Mouse (Mus musculus) embryonic facial prominence, embryonic 13.5 days (tissue): ENCODE measurements around the gene Acadm. TPM values are rescaled to one million over a fixed set of nuclear protein-coding genes. Genes with fewer than 3 reads are reported as not detected.

ENCODE experiments used
- ATAC-seq: fragments of 200-750 bp; cut with Nextera tagmentation; 2 replicates; pipeline ENCODE4 v1.8.0; 2017; ENCODE audit warnings: low read depth; ENCODE audit not compliant: insufficient number of reproducible peaks, insufficient read depth, low FRiP score, low TSS enrichment
- H3K27ac ChIP-seq: fragments of 300-500 bp; sonication (generic); 2 replicates; pipeline ENCODE4 v1.5.1; 2015; ENCODE audit warnings: moderate library complexity, mild to moderate bottlenecking, inconsistent platforms
- H3K27me3 ChIP-seq: fragments of 300-500 bp; sonication (generic); 2 replicates; pipeline ENCODE4 v1.6.1; 2015; ENCODE audit warnings: mild to moderate bottlenecking, inconsistent platforms
- H3K36me3 ChIP-seq: fragments of 300-500 bp; sonication (generic); 2 replicates; pipeline ENCODE4 v1.6.1; 2015; ENCODE audit warnings: mild to moderate bottlenecking, inconsistent platforms
- H3K4me1 ChIP-seq: fragments of 300-500 bp; sonication (generic); 2 replicates; pipeline ENCODE4 v1.6.1; 2015; ENCODE audit warnings: inconsistent platforms
- H3K4me2 ChIP-seq: fragments of 300-500 bp; sonication (generic); 2 replicates; pipeline ENCODE4 v1.6.1; 2015; ENCODE audit warnings: moderate library complexity, mild to moderate bottlenecking, inconsistent platforms
- H3K4me3 ChIP-seq: fragments of 300-500 bp; sonication (generic); 2 replicates; pipeline ENCODE4 v1.5.1; 2015; ENCODE audit warnings: mild to moderate bottlenecking, inconsistent platforms
- H3K9ac ChIP-seq: fragments of 300-500 bp; sonication (generic); 2 replicates; pipeline ENCODE4 v1.6.1; 2015; ENCODE audit warnings: mild to moderate bottlenecking, inconsistent platforms
- H3K9me3 ChIP-seq: fragments of 300-500 bp; sonication (generic); 2 replicates; pipeline ENCODE4 v1.6.1; 2016; ENCODE audit warnings: inconsistent platforms
- WGBS: fragments of 180-500 bp; shearing (Covaris S2); methylation state at CpG from one replicate; pipeline ENCODE4 v1.1.7; 2015; ENCODE audit warnings: mixed read lengths; 5-methylcytosine and 5-hydroxymethylcytosine counted together
- polyA plus RNA-seq: library from polyadenylated mRNA; unstranded; fragments of >200 nt; fragmentation: Nextera tagmentation; extraction: Ambion mirVana; gene quantifications from 2 replicates; pipeline ENCODE4 v1.2.1, GENCODE M21; 2015

Gene Acadm
- polyA plus RNA-seq, 1 experiment from 2014 or later: 65.6 TPM

DNA sequence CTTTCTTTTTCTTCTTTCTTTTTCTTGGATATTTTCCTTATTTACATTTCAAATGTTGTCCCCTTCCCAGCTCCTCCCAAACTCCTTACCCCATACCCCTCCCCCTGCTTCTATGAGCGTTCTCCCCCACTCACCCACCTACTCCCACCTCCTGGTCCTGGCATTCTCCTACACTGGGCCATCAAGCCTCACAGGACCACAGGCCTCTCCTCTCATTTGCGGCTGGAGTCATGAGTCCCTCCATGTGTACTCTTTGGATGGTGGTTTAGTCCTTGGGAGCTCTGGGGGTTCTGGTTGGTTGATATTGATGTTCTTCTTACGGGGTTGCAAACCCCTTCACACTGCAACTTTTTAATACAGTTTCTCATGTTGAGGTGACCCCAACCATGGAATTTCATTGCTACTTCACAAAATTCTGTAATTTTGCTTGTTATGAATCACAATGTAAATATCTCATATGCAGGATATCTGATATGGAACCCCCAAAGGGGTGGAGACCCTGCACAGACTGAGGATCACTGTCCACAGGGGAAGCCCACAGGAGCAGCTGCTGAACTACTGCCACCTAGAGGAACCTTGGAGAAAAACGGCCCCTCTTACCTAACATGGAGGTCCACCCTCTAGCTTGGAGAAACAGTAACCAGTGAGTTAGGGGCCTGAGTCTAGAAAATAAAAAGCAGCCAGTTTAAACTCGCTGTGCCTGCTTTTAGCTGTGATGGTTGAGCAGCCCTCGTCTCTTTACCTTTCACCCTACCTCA, 17.4 kb upstream of the Acadm start:
- no peak for ATAC-seq

GRCm38 (mm10) chr3:153960884-153961283, 16.5 kb upstream of the Acadm start:
- Histone ChIP-seq H3K4me2 (no peak overlapping the region), H3K36me3 (no peaks in the 10 kb centered on the region), H3K4me1 (no peaks in the 10 kb centered on the region), H3K4me3 (no peak overlapping the region), H3K27me3 (no peaks in the 10 kb centered on the region), H3K9ac (no peak overlapping the region), H3K27ac (no peak overlapping the region), H3K9me3 (0 out of 2 replicates have a peak, but pooled peaks cover 2% of the 10 kb centered on the region)
- WGBS: 86% methylated on average over 2 of the region's 2 CpGs
- ATAC-seq: 0 out of 2 replicates have a peak, but pooled peaks have one; percentile 29

More for the DNA sequence above, 17.4 kb upstream of the Acadm start:
- H3K4me1 ChIP-seq: no peaks in the 10 kb centered on the region
- no peak overlapping the region for H3K9ac ChIP-seq
- no peak overlapping the region for H3K4me3 ChIP-seq
- 76% methylated on average over 6 of the region's 6 CpGs for whole genome bisulfite sequencing
- H3K27ac ChIP-seq: no peak overlapping the region
- no peaks in the 10 kb centered on the region for H3K36me3 ChIP-seq
- H3K27me3 ChIP-seq: no peaks in the 10 kb centered on the region
- no peak overlapping the region for H3K4me2 ChIP-seq
- 0 out of 2 replicates have a peak, but pooled peaks cover 2% of the 10 kb centered on the region for H3K9me3 ChIP-seq

GRCm38 (mm10) chr3:153959731-153960207, 15.3 kb upstream of the Acadm start:
- no peak overlapping the region for H3K27ac ChIP-seq
- no peak overlapping the region for H3K4me2 ChIP-seq
- no peaks in the 10 kb centered on the region for H3K36me3 ChIP-seq
- WGBS: 86% methylated on average over 9 of the region's 9 CpGs
- no peak overlapping the region for H3K4me3 ChIP-seq
- no peaks in the 10 kb centered on the region for H3K27me3 ChIP-seq
- no peaks in the 10 kb centered on the region for H3K4me1 ChIP-seq
- H3K9ac ChIP-seq: no peak overlapping the region
- H3K9me3 ChIP-seq: 0 out of 2 replicates have a peak, but pooled peaks cover 2% of the 10 kb centered on the region
- no peak for ATAC-seq

DNA sequence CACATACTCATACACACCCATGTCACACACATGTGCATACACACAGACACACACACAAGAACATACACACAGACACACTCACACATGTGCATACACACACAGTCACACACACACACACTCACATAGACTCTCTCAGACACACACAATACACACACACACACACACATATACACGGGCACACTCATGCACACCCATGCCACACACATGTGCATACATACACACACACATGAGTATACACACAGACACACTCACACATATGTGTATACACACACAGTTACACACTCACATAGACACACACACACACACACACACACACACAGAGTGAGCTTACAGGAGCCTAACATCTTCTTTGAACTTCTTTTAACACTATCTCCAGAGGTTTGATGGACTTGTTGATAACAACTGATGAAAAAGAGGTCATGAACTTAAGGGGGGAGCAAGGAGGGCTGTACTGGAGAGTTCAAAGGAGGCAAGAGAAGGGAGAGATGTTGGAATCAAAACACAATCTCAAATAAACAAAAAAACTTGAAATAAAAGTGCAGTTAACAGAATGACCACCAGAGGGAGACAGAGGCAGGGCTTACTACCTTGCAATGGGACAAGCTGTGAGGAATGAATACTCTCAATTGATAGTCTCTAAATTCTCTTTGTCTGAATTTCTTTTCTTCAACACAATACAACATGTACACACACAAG, 14.8 kb upstream of the Acadm start:
- Histone ChIP-seq H3K36me3 (no peaks in the 10 kb centered on the region), H3K27me3 (no peaks in the 10 kb centered on the region), H3K4me2 (no peak overlapping the region), H3K4me3 (no peak overlapping the region), H3K9me3 (0 out of 2 replicates have a peak, but pooled peaks cover 2% of the 10 kb centered on the region), H3K9ac (no peak overlapping the region), H3K27ac (no peak overlapping the region), H3K4me1 (no peaks in the 10 kb centered on the region)
- 93% methylated on average over 1 of the region's 1 CpGs for WGBS
- no peak for ATAC-seq

DNA sequence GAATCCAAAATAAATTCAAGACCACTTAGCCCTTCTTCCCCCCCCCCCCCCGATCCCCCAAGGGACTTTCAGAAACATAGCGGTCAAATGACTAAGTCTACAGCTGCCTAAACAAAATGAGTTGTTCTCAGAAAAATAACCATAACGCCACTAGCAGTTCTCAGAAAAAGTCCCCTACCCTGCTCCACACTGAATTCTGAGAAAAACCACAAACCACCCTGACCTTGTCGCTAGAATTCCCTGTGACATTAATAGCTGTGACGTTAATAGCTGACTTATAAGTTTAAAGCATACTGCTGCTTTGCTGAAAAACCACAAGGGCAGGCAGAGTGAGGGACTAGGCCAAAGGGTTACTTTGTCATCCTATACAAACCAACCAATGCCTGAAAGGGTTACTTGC, 13.5 kb upstream of the Acadm start:
- H3K4me3 ChIP-seq: no peak overlapping the region
- H3K36me3 ChIP-seq: no peaks in the 10 kb centered on the region
- H3K27ac ChIP-seq: no peak overlapping the region
- ATAC-seq: no peak
- 80% methylated on average over 5 of the region's 5 CpGs for WGBS
- no peak overlapping the region for H3K9ac ChIP-seq
- 0 out of 2 replicates have a peak, but pooled peaks cover 2% of the 10 kb centered on the region for H3K9me3 ChIP-seq
- H3K27me3 ChIP-seq: no peaks in the 10 kb centered on the region
- no peak overlapping the region for H3K4me2 ChIP-seq
- no peaks in the 10 kb centered on the region for H3K4me1 ChIP-seq

DNA sequence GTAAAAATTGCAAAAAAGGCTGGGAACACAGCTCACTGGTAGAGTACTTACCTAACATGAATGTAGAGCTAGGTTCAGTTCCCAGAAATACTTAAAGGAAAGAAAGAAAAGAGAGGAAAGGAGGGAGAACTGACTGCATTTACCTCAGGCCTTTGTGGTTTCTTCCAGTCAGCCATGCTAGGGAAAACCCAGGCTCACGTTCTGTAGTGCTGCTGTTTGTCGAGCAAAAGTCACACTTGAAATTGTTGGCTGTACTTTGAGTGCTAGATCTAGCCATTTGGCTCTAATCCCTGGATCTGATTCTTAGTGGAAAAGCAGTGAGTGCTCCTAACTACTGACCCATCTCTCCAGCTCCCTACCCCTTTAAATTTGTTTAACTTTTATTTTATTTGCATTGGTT, 3.7 kb upstream of the Acadm start:
- WGBS: 72% methylated on average over 2 of the region's 2 CpGs
- Histone ChIP-seq H3K4me2 (no peak overlapping the region), H3K4me1 (peaks cover 6% of the 10 kb centered on the region; the same call in 1 of the 2 replicates), H3K4me3 (no peak overlapping the region), H3K27ac (no peak overlapping the region), H3K9me3 (no peaks in the 10 kb centered on the region), H3K27me3 (no peaks in the 10 kb centered on the region), H3K9ac (no peak overlapping the region), H3K36me3 (no peaks in the 10 kb centered on the region)
- ATAC-seq: no peak

- H3K27ac ChIP-seq: no peak overlapping the region
- WGBS: 76% methylated on average over 4 of the region's 4 CpGs
- H3K9ac ChIP-seq: no peak overlapping the region
- ATAC-seq: no peak
- no peaks in the 10 kb centered on the region for H3K27me3 ChIP-seq
- no peaks in the 10 kb centered on the region for H3K36me3 ChIP-seq
- no peaks in the 10 kb centered on the region for H3K9me3 ChIP-seq
- H3K4me2 ChIP-seq: no peak overlapping the region
- no peak overlapping the region for H3K4me3 ChIP-seq
- peaks cover 15% of the 10 kb centered on the region for H3K4me1 ChIP-seq
These were observed 2.8 kb upstream of the Acadm start for GRCm38 (mm10) chr3:153947271-153947670.

- H3K9ac ChIP-seq: peak overlapping the region; percentile 85
- no peaks in the 10 kb centered on the region for H3K9me3 ChIP-seq
- no peaks in the 10 kb centered on the region for H3K27me3 ChIP-seq
- peak; percentile 33 for ATAC-seq
- H3K36me3 ChIP-seq: peaks cover 12% of the 10 kb centered on the region; the same call in 1 of the 2 replicates
- peak overlapping the region; percentile 86 for H3K4me3 ChIP-seq
- H3K4me1 ChIP-seq: peaks cover 15% of the 10 kb centered on the region
- H3K4me2 ChIP-seq: peak overlapping the region; percentile 74
- under 1% methylated on average over 19 of the region's 19 CpGs for WGBS
- H3K27ac ChIP-seq: peak overlapping the region; percentile 89
These were observed 514 bp downstream of the Acadm start for GRCm38 (mm10) chr3:153943901-153944334.

- no peak overlapping the region for H3K9ac ChIP-seq
- peaks cover 15% of the 10 kb centered on the region for H3K4me1 ChIP-seq
- ATAC-seq: no peak
- peaks cover 20% of the 10 kb centered on the region for H3K36me3 ChIP-seq
- no peaks in the 10 kb centered on the region for H3K9me3 ChIP-seq
- no peaks in the 10 kb centered on the region for H3K27me3 ChIP-seq
- peak overlapping the region; percentile 74 for H3K4me2 ChIP-seq
- WGBS: 21% methylated on average over 12 of the region's 12 CpGs
- peak overlapping the region; percentile 86 for H3K4me3 ChIP-seq
- peak overlapping the region; percentile 89 for H3K27ac ChIP-seq
These were observed 1.3 kb downstream of the Acadm start for GRCm38 (mm10) chr3:153943003-153943640.

DNA sequence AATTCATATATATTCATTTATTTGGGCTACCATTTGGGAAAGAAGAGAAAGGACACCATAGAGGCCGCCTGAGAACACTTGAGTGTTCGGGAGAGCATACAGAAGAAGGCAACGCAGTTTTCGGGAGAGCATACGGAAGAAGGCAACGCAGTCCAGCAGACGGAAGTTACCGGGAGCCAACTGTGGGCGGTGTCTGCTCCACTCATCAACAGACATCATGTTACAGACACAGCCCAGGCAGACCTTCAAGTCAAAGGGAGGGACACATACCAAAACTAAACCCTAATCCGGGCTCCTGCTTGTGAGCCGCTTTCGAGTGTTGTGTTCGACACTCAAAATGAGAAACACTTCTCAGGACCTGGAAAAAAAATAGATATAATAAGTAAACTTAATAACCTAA, 2.8 kb downstream of the Acadm start:
- Histone ChIP-seq H3K27me3 (no peaks in the 10 kb centered on the region), H3K27ac (no peak overlapping the region), H3K9ac (no peak overlapping the region), H3K4me2 (no peak overlapping the region), H3K36me3 (peaks cover 34% of the 10 kb centered on the region), H3K9me3 (no peaks in the 10 kb centered on the region), H3K4me1 (peaks cover 15% of the 10 kb centered on the region), H3K4me3 (no peak overlapping the region)
- ATAC-seq: no peak
- 90% methylated on average over 13 of the region's 13 CpGs for WGBS

DNA sequence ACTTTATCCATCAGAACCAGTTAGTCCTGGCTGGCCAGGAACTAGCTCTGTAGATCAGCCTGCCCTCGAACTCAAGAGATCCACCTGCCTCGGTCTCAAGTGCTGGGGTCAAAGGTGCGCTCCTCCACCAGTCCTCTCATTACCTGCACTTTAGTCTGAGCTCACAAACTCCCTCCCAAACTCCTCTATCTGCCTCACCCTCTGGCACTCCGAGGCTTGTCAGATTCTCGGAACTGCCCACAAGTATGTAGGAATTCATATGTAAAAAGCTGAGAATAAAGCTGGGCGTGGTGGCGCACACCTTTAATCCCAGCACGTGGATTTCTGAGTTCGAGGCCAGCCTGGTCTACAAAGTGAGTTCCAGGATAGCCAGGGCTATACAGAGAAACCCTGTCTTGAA, 3.9 kb downstream of the Acadm start:
- Histone ChIP-seq H3K36me3 (peaks cover 44% of the 10 kb centered on the region), H3K4me2 (no peak overlapping the region), H3K9ac (no peak overlapping the region), H3K27ac (no peak overlapping the region), H3K27me3 (no peaks in the 10 kb centered on the region), H3K4me1 (peaks cover 15% of the 10 kb centered on the region), H3K9me3 (no peaks in the 10 kb centered on the region), H3K4me3 (no peak overlapping the region)
- ATAC-seq: no peak
- WGBS: 92% methylated on average over 9 of the region's 9 CpGs
